Mouse (Mus musculus) midbrain, embryonic 11.5 days (tissue): ENCODE results near the gene Taf4. TPM values are rescaled to one million over a fixed set of nuclear protein-coding genes. Genes with fewer than 3 reads are reported as not detected.

Source experiments
- ATAC-seq: fragments of 200-750 bp; cut with Nextera tagmentation; 2 replicates; pipeline ENCODE4 v1.8.0; 2017; ENCODE audit warnings: moderate TSS enrichment, moderate library complexity; ENCODE audit not compliant: low FRiP score
- DNase-seq: peaks from one replicate; pipeline ENCODE4 v3.0.0; 2015; ENCODE audit warnings: low spot score; ENCODE audit errors: missing footprints
- H3K27ac ChIP-seq: fragments of 300-500 bp; sonication (generic); 2 replicates; pipeline ENCODE4 v1.5.1; 2014; ENCODE audit warnings: low read depth, low read length
- H3K27me3 ChIP-seq: fragments of 300-500 bp; sonication (generic); 2 replicates; pipeline ENCODE4 v1.6.1; 2014; ENCODE audit warnings: mild to moderate bottlenecking, low read length, moderate library complexity, mixed read lengths; ENCODE audit not compliant: control insufficient read depth, insufficient read depth
- H3K36me3 ChIP-seq: fragments of 300-500 bp; sonication (generic); 2 replicates; pipeline ENCODE4 v1.6.1; 2014; ENCODE audit warnings: mild to moderate bottlenecking, low read length, moderate library complexity, mixed read lengths; ENCODE audit not compliant: control insufficient read depth, insufficient read depth
- H3K4me1 ChIP-seq: fragments of 300-500 bp; sonication (generic); 2 replicates; pipeline ENCODE4 v1.6.1; 2014; ENCODE audit warnings: low read length; ENCODE audit not compliant: control insufficient read depth, insufficient read depth
- H3K4me2 ChIP-seq: fragments of 300-500 bp; sonication (generic); 2 replicates; pipeline ENCODE4 v1.6.1; 2014; ENCODE audit warnings: mild to moderate bottlenecking, moderate library complexity
- H3K4me3 ChIP-seq: fragments of 300-500 bp; sonication (generic); 2 replicates; pipeline ENCODE4 v1.5.1; 2014; ENCODE audit warnings: low read depth, low read length
- H3K9ac ChIP-seq: fragments of 300-500 bp; sonication (generic); 2 replicates; pipeline ENCODE4 v1.6.1; 2014; ENCODE audit warnings: low read length
- H3K9me3 ChIP-seq: fragments of 300-500 bp; sonication (generic); 2 replicates; pipeline ENCODE4 v1.6.1; 2016; ENCODE audit warnings: low read length; ENCODE audit not compliant: control insufficient read depth
- WGBS: fragments of 180-500 bp; shearing (Covaris S2); extraction: QIAGEN DNeasy Blood & Tissue Kit; methylation state at CpG from one replicate; pipeline ENCODE4 v1.1.7; 2014; 5-methylcytosine and 5-hydroxymethylcytosine counted together
- polyA plus RNA-seq: library from polyadenylated mRNA; unstranded; fragments of >200 nt; fragmentation: Nextera tagmentation; extraction: Ambion mirVana; gene quantifications from 2 replicates; pipeline ENCODE4 v1.2.1, GENCODE M21; 2014

Gene Taf4
- polyA plus RNA-seq, 1 experiment from 2014 or later = 6.0 TPM

GRCm38 (mm10) chr2:179867669-179868068 is 108.8 kb downstream of the Taf4 start:
- ATAC-seq (no peak), DNase-seq (no peak)
- Histone ChIP-seq H3K4me3 (no peak overlapping the region), H3K36me3 (no peaks in the 10 kb centered on the region), H3K4me1 (no peaks in the 10 kb centered on the region), H3K9ac (no peak overlapping the region), H3K9me3 (no peaks in the 10 kb centered on the region), H3K4me2 (no peak overlapping the region), H3K27me3 (no peaks in the 10 kb centered on the region), H3K27ac (no peak overlapping the region)
- WGBS = 80% methylated on average over 3 of the region's 3 CpGs

GRCm38 (mm10) chr2:179865097-179865496 is 111.3 kb downstream of the Taf4 start:
- peak; percentile 37 for DNase-seq
- ATAC-seq = no peak
- Histone ChIP-seq H3K9ac (no peak overlapping the region), H3K4me2 (no peak overlapping the region), H3K27me3 (no peaks in the 10 kb centered on the region), H3K9me3 (no peaks in the 10 kb centered on the region), H3K36me3 (no peaks in the 10 kb centered on the region), H3K4me1 (no peaks in the 10 kb centered on the region), H3K4me3 (no peak overlapping the region), H3K27ac (no peak overlapping the region)
- WGBS = 70% methylated on average over 5 of the region's 5 CpGs

- no peak overlapping the region for H3K4me3 ChIP-seq
- no peaks in the 10 kb centered on the region for H3K27me3 ChIP-seq
- no peak overlapping the region for H3K27ac ChIP-seq
- no peak overlapping the region for H3K4me2 ChIP-seq
- no peaks in the 10 kb centered on the region for H3K36me3 ChIP-seq
- no peaks in the 10 kb centered on the region for H3K4me1 ChIP-seq
- H3K9ac ChIP-seq = no peak overlapping the region
- DNase-seq (peak; percentile 87), ATAC-seq (no peak)
- WGBS = 70% methylated on average over 3 of the region's 3 CpGs
- no peaks in the 10 kb centered on the region for H3K9me3 ChIP-seq
Observed at GRCm38 (mm10) chr2:179863266-179863665, 113.2 kb downstream of the Taf4 start.

GRCm38 (mm10) chr2:179862676-179863075 is 113.8 kb downstream of the Taf4 start:
- no peaks in the 10 kb centered on the region for H3K36me3 ChIP-seq
- H3K27me3 ChIP-seq = no peaks in the 10 kb centered on the region
- H3K9ac ChIP-seq = no peak overlapping the region
- no peaks in the 10 kb centered on the region for H3K4me1 ChIP-seq
- peak; percentile 6 for DNase-seq
- no peak overlapping the region for H3K4me3 ChIP-seq
- no peak overlapping the region for H3K27ac ChIP-seq
- no peak overlapping the region for H3K4me2 ChIP-seq
- ATAC-seq = no peak
- H3K9me3 ChIP-seq = no peaks in the 10 kb centered on the region
- 71% methylated on average over 3 of the region's 3 CpGs for WGBS

Other genes starting within 250 kb of the Taf4 start
- 11.1 and 14.5 TPM in 2 replicates for gene Lsm14b, start 48.3 kb upstream of the Taf4 start, polyA plus RNA-seq
- gene Psma7, start 65.8 kb upstream of the Taf4 start, polyA plus RNA-seq = 697 and 701 TPM in 2 replicates
- 14.6 and 17.8 TPM in 2 replicates for gene Ss18l1, start 65.9 kb upstream of the Taf4 start, polyA plus RNA-seq
- 29.8 and 30.3 TPM in 2 replicates for gene Mtg2, start 93.9 kb upstream of the Taf4 start, polyA plus RNA-seq
- gene Hrh3, start 127.8 kb upstream of the Taf4 start, polyA plus RNA-seq = 3.0 and 3.2 TPM in 2 replicates
- 43.3 and 46.3 TPM in 2 replicates for gene Osbpl2, start 142.7 kb upstream of the Taf4 start, polyA plus RNA-seq
- 170 and 171 TPM in 2 replicates for gene Adrm1, start 194.8 kb upstream of the Taf4 start, polyA plus RNA-seq
- gene Lama5, start 249.2 kb upstream of the Taf4 start, polyA plus RNA-seq = 3.8 and 3.9 TPM in 2 replicates